Mouse (Mus musculus): ENCODE results near the gene Ackr3. TPM values are rescaled to one million over a fixed set of nuclear protein-coding genes. Genes with fewer than 3 reads are reported as not detected.

Ackr3 gene
- 24.4 TPM in 2 replicates for polyA plus RNA-seq (2015; fragmentation: Nextera tagmentation; extraction: Ambion mirVana)

DNA sequence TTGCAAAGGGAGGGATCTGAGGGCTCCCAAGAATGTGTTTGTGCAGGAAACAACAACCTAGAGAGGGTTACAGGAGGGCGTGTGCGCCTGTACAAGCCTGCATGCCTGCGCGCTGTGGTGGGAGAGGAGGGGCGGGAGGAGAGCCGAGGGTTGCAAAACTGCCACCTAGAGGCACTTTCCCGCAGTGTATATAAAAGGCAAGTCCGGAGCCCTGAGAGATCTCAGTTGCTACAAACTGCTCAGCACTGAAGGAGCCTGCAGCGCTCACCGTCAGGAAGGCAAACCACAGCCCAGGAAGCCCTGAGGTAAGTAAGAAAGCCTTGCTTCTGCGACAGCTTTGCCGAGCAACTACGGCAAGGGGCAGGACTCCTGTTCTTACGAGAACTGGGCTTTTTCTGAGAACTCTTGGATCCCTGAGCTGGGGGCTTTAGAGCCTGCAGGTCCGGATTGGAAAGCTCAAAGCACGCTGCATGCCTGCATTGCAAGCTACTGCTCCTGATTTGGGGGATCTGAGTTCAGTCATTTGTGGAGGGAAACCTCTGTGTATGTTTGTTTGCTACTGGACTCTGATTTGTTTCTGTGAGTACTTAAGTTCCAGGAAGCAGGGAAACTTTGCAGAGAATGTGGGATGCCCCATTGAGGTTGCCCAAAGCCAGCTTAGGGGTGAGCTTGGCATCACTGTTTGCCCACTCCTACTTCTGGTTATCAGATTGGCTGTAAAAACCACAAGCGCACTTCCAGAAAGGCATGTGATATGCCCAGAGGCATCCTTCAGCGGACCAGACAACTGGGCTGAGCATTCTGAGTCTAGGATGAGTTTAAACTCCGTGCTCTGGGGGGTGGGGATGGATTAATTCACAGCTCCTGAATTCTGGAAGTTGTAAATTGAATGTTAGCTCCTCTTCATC, at the start of gene Ackr3:
TSS of gene Ackr3 (plus strand) at position 198 of the 908 bp plus-strand sequence.
- 2% methylated on average over 19 of the region's 19 CpGs for WGBS
- peak within 1 kb of the TSS; percentile 45 for H3K4me3 ChIP-seq
- peak; percentile 76; the same call in 1 of the 2 replicates for ATAC-seq (ENCODE audit: borderline replicate concordance, extremely low read depth, low FRiP score, low TSS enrichment)
- peaks cover 40% of the 10 kb centered on the region for H3K4me1 ChIP-seq
- peak within 1 kb of the TSS; percentile 31 for H3K27ac ChIP-seq
- H3K9me3 ChIP-seq: no peaks in the 10 kb centered on the region
- peak within 1 kb of the TSS; percentile 57 for H3K4me2 ChIP-seq
- peaks cover 63% of the 10 kb centered on the region for H3K27me3 ChIP-seq
- peak within 1 kb of the TSS; percentile 45 for H3K9ac ChIP-seq
- no peaks in the 10 kb centered on the region for H3K36me3 ChIP-seq

DNA sequence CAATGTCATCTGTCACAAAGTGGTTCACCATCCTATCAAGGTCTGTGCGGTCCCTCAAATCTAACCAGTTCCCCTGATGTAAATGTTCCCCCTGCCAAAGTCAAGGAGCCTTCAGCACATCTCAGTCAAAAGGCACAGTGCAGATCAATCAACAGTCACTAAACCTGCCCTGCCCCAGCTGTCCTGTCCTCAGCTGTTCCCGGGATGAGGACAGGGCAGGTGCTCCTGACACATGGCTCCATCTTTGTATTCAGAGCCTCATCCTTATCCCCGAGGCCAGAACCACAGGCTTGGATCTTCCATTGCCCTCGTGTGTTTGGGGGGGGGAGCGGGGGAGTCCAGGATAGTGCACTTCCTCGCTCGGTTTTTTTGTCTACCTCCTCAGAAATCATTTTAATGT, 47.2 kb upstream of the Ackr3 start:
- Histone ChIP-seq H3K4me3 (no peak overlapping the region), H3K36me3 (no peaks in the 10 kb centered on the region), H3K9ac (no peak overlapping the region), H3K4me1 (peaks cover 7% of the 10 kb centered on the region), H3K4me2 (no peak overlapping the region), H3K27me3 (peaks cover 13% of the 10 kb centered on the region; the same call in 1 of the 2 replicates), H3K9me3 (no peaks in the 10 kb centered on the region), H3K27ac (no peak overlapping the region)
- no peak for ATAC-seq (ENCODE audit: borderline replicate concordance, extremely low read depth, low FRiP score, low TSS enrichment)
- WGBS: 33% methylated on average over 7 of the region's 7 CpGs

DNA sequence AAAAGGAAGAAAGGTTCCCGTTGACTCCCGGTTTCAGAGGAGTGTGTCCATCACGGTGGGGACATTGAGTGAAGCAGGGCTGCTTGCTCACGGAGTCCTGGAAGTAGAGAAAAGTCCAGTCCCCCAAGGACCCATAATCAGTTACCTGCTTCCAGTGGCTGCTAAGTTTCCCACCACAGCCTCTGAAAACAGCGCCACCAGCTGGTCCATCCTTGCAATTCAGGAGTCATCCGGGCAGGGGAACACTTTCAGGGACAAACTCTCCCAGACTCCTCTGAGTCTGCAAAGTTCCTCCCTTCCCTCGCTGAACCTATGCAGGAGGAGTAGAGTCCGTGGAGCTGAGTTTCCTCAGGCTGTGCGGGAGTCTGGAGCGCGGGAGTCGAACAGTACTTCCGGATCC, 43.9 kb upstream of the Ackr3 start:
- no peaks in the 10 kb centered on the region for H3K36me3 ChIP-seq
- H3K27ac ChIP-seq: no peak overlapping the region
- H3K9ac ChIP-seq: no peak overlapping the region
- 44% methylated on average over 13 of the region's 13 CpGs for WGBS
- H3K4me2 ChIP-seq: no peak overlapping the region
- no peak for ATAC-seq (ENCODE audit: borderline replicate concordance, extremely low read depth, low FRiP score, low TSS enrichment)
- no peaks in the 10 kb centered on the region for H3K9me3 ChIP-seq
- H3K27me3 ChIP-seq: peaks cover 11% of the 10 kb centered on the region; the same call in 1 of the 2 replicates
- H3K4me3 ChIP-seq: no peak overlapping the region
- no peaks in the 10 kb centered on the region; the same call in 1 of the 2 replicates for H3K4me1 ChIP-seq

- Histone ChIP-seq H3K4me1 (no peaks in the 10 kb centered on the region; the same call in 1 of the 2 replicates), H3K27ac (no peak overlapping the region), H3K27me3 (peaks cover 11% of the 10 kb centered on the region; the same call in 1 of the 2 replicates), H3K4me3 (no peak overlapping the region), H3K36me3 (no peaks in the 10 kb centered on the region), H3K9ac (no peak overlapping the region), H3K4me2 (no peak overlapping the region), H3K9me3 (no peaks in the 10 kb centered on the region)
- no peak for ATAC-seq (ENCODE audit: borderline replicate concordance, extremely low read depth, low FRiP score, low TSS enrichment)
- 64% methylated on average over 6 of the region's 6 CpGs for WGBS
Measured at GRCm38 (mm10) chr1:90161623-90162022, 42.2 kb upstream of the Ackr3 start.

GRCm38 (mm10) chr1:90162379-90162857, 41.4 kb upstream of the Ackr3 start:
- no peak overlapping the region for H3K4me3 ChIP-seq
- no peaks in the 10 kb centered on the region for H3K36me3 ChIP-seq
- no peak overlapping the region for H3K27ac ChIP-seq
- WGBS: 48% methylated on average over 13 of the region's 13 CpGs
- no peak overlapping the region for H3K9ac ChIP-seq
- H3K4me2 ChIP-seq: 0 out of 2 replicates have a peak overlapping the region, but pooled peaks have one; percentile 7
- H3K9me3 ChIP-seq: no peaks in the 10 kb centered on the region
- H3K27me3 ChIP-seq: peaks cover 11% of the 10 kb centered on the region; the same call in 1 of the 2 replicates
- no peaks in the 10 kb centered on the region; the same call in 1 of the 2 replicates for H3K4me1 ChIP-seq
- no peak for ATAC-seq (ENCODE audit: borderline replicate concordance, extremely low read depth, low FRiP score, low TSS enrichment)

GRCm38 (mm10) chr1:90163161-90163560, 40.6 kb upstream of the Ackr3 start:
- ATAC-seq (ENCODE audit: borderline replicate concordance, extremely low read depth, low FRiP score, low TSS enrichment): no peak
- Histone ChIP-seq H3K4me3 (no peak overlapping the region), H3K27ac (no peak overlapping the region), H3K4me2 (peak overlapping the region; percentile 7; the same call in 1 of the 2 replicates), H3K9me3 (no peaks in the 10 kb centered on the region), H3K27me3 (peaks cover 11% of the 10 kb centered on the region; the same call in 1 of the 2 replicates), H3K4me1 (no peaks in the 10 kb centered on the region; the same call in 1 of the 2 replicates), H3K9ac (no peak overlapping the region), H3K36me3 (no peaks in the 10 kb centered on the region)
- 70% methylated on average over 7 of the region's 7 CpGs for WGBS

GRCm38 (mm10) chr1:90164319-90164718, 39.5 kb upstream of the Ackr3 start:
- Histone ChIP-seq H3K9me3 (no peaks in the 10 kb centered on the region), H3K36me3 (no peaks in the 10 kb centered on the region), H3K4me2 (no peak overlapping the region), H3K27me3 (peaks cover 11% of the 10 kb centered on the region; the same call in 1 of the 2 replicates), H3K4me1 (no peaks in the 10 kb centered on the region; the same call in 1 of the 2 replicates), H3K27ac (no peak overlapping the region), H3K4me3 (no peak overlapping the region), H3K9ac (no peak overlapping the region)
- no peak for ATAC-seq (ENCODE audit: borderline replicate concordance, extremely low read depth, low FRiP score, low TSS enrichment)
- 52% methylated on average over 3 of the region's 3 CpGs for WGBS

DNA sequence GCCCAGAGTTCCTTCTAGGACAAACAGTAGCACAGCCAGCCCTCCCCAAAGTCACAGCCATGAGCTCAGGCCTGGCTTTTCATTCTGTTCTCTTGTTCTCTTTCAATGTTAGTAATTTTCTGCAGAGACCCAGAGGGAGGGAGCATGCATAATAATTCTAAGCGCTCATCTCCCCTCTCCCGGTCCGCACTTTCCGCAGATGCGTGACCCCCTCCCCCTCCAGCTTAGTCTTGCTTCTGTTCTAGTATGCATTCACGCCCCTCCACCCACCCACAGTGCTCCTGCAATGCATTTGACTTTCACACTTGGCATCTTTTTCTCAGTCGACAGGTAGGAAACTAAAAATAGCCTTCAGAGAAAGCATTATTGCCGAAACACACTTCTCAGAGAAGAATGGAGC, 29.4 kb upstream of the Ackr3 start:
- Histone ChIP-seq H3K4me1 (no peaks in the 10 kb centered on the region), H3K4me2 (no peak overlapping the region), H3K4me3 (no peak overlapping the region), H3K27ac (no peak overlapping the region), H3K9me3 (no peaks in the 10 kb centered on the region), H3K36me3 (no peaks in the 10 kb centered on the region), H3K27me3 (no peaks in the 10 kb centered on the region), H3K9ac (no peak overlapping the region)
- WGBS: 55% methylated on average over 8 of the region's 8 CpGs
- no peak for ATAC-seq (ENCODE audit: borderline replicate concordance, extremely low read depth, low FRiP score, low TSS enrichment)

- no peak for ATAC-seq (ENCODE audit: borderline replicate concordance, extremely low read depth, low FRiP score, low TSS enrichment)
- no peaks in the 10 kb centered on the region for H3K9me3 ChIP-seq
- no peaks in the 10 kb centered on the region for H3K36me3 ChIP-seq
- no peak overlapping the region for H3K27ac ChIP-seq
- no peak overlapping the region for H3K4me3 ChIP-seq
- 46% methylated on average over 7 of the region's 7 CpGs for WGBS
- no peaks in the 10 kb centered on the region for H3K27me3 ChIP-seq
- H3K9ac ChIP-seq: no peak overlapping the region
- H3K4me2 ChIP-seq: no peak overlapping the region
- no peaks in the 10 kb centered on the region for H3K4me1 ChIP-seq
Measured at GRCm38 (mm10) chr1:90176223-90176622, 27.6 kb upstream of the Ackr3 start.

DNA sequence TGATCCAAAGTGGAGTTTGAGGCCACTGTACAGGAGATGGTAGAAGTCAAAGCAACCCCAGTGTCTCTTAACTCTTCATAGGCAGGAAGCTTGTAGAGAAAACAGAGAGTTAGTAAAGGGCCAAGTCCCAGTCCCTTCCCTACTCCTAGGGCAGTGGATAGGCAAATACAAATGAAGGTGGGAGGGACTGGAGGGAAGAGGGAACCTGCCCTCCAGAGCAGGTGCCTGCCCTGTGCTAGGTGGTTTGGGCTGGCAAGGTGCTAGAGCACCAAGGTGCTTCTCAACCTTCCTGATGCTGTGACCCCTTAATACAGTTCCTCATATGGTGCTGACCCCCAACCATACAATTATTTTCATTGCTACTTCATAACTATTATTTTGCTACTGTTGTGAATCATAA, 26.2 kb upstream of the Ackr3 start:
- Histone ChIP-seq H3K4me3 (no peak overlapping the region), H3K9ac (no peak overlapping the region), H3K36me3 (no peaks in the 10 kb centered on the region), H3K4me1 (no peaks in the 10 kb centered on the region), H3K27me3 (no peaks in the 10 kb centered on the region), H3K9me3 (no peaks in the 10 kb centered on the region), H3K27ac (no peak overlapping the region), H3K4me2 (no peak overlapping the region)
- ATAC-seq (ENCODE audit: borderline replicate concordance, extremely low read depth, low FRiP score, low TSS enrichment): no peak

DNA sequence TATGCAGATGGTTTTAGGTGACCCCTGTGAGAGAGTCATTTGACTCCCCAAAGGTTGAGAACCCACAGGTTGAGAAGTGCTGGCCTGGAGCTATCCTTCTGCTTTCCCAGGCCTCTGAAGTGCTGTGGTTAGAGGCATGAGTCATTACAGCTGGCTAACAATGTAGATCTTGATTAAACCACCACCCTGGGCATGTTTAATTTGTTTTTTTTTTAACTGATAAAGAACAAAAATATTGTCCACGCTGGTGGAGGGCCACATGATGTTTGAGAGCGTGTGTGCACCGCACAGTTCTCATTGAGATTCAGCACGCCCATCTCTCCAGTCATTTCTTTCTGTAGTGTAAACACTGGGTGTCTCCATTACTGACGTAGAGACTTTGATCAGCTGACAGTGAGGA, 25.8 kb upstream of the Ackr3 start:
- H3K36me3 ChIP-seq: no peaks in the 10 kb centered on the region
- no peak overlapping the region for H3K4me3 ChIP-seq
- H3K4me1 ChIP-seq: no peaks in the 10 kb centered on the region
- no peaks in the 10 kb centered on the region for H3K27me3 ChIP-seq
- H3K27ac ChIP-seq: no peak overlapping the region
- H3K9ac ChIP-seq: no peak overlapping the region
- no peak overlapping the region for H3K4me2 ChIP-seq
- no peaks in the 10 kb centered on the region for H3K9me3 ChIP-seq
- 16% methylated on average over 5 of the region's 5 CpGs for WGBS
- ATAC-seq (ENCODE audit: borderline replicate concordance, extremely low read depth, low FRiP score, low TSS enrichment): no peak

DNA sequence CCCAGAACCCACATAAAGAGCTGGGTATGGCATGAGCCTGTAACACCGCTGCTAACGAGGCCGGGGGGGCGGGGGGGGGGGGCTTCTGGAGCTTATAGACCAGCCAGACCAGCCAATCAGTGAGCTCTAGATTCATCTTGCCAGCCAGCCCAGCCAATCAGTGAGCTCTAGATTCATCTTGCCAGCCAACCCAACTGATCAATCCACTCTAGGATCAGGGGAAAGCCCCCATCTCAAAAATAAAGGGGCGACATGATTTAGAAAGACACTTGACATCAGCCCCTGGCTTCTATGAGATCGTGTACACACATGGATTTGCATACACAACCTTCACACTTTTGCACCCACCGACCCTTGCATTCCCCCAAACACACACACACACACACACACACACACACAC, 23.3 kb upstream of the Ackr3 start:
- H3K9ac ChIP-seq: no peak overlapping the region
- H3K4me1 ChIP-seq: no peaks in the 10 kb centered on the region
- no peaks in the 10 kb centered on the region for H3K9me3 ChIP-seq
- H3K4me3 ChIP-seq: no peak overlapping the region
- H3K27ac ChIP-seq: no peak overlapping the region
- no peak for ATAC-seq (ENCODE audit: borderline replicate concordance, extremely low read depth, low FRiP score, low TSS enrichment)
- no peaks in the 10 kb centered on the region for H3K36me3 ChIP-seq
- H3K27me3 ChIP-seq: no peaks in the 10 kb centered on the region
- no peak overlapping the region for H3K4me2 ChIP-seq
- 70% methylated on average over 7 of the region's 7 CpGs for WGBS
